ENCODE assay signal across 24 mouse cellular contexts in genomic region chr14:122029851-122030250, GRCm38 (mm10). TPM values are rescaled to one million over a fixed set of nuclear protein-coding genes. Genes with fewer than 3 reads are reported as not detected.
"Had no signal": no experiment of that assay in that cellular context is flagged by ENCODE, and none has a peak within 500 bp of the region (broad histone marks: within the 10 kb centered on the region; RNA-seq: fewer than 3 reads in every experiment).

No protein-coding gene starts in this region.

- H3K27ac ChIP-seq: kidney, postnatal 0 days; left cerebral cortex, adult 2 months; liver, embryonic 14.5 days; lung, embryonic 15.5 days; stomach, embryonic 15.5 days had no signal

- H3K27me3 ChIP-seq: lung, embryonic 15.5 days; stomach, embryonic 15.5 days had no signal

- ATAC-seq: intestine, postnatal 0 days had no signal

- H3K9ac ChIP-seq: liver, embryonic 14.5 days; lung, embryonic 15.5 days; stomach, embryonic 15.5 days had no signal

- H3K4me3 ChIP-seq: left cerebral cortex, adult 2 months; lung, embryonic 15.5 days; stomach, embryonic 15.5 days had no signal

- H3K36me3 ChIP-seq: lung, embryonic 15.5 days; stomach, embryonic 15.5 days had no signal

- DNase-seq: layer of hippocampus, postnatal 36 days; lung, adult 18-20 months; lung, postnatal 10 days; lung, postnatal 4 days; midbrain, embryonic 14.5 days had no signal

- H3K4me2 ChIP-seq: lung, embryonic 15.5 days; midbrain, embryonic 11.5 days; stomach, embryonic 15.5 days had no signal

- H3K4me1 ChIP-seq: lung, embryonic 15.5 days; stomach, embryonic 15.5 days had no signal

- H3K9me3 ChIP-seq: lung, embryonic 15.5 days; stomach, embryonic 15.5 days had no signal

RNA-seq across cellular contexts. Expression of gene Timm8a2, which starts 4.6 kb away (rescaled TPM):
- total RNA-seq: layer of hippocampus, adult 8-10 months; layer of hippocampus, postnatal 10 days; left cerebral cortex, adult 2 months; left cerebral cortex, postnatal 36 days; liver, adult 2 months; megakaryocyte progenitor cell, adult 5-6 weeks; megakaryocyte-erythroid progenitor cell, adult 5-6 weeks had no signal
- polyA plus RNA-seq: intestine, embryonic 14.5 days; intestine, postnatal 0 days; kidney, postnatal 0 days; limb, embryonic 11.5 days; liver, adult 2 months; liver, embryonic 14.5 days; lung, embryonic 15.5 days; midbrain, embryonic 11.5 days; midbrain, embryonic 14.5 days; midbrain, postnatal 0 days; neural tube, embryonic 11.5 days; neural tube, embryonic 14.5 days; small intestine, adult 2 months; stomach, embryonic 15.5 days had no signal
